Mouse (Mus musculus) ES-Bruce4 (cell line): ENCODE results near the gene Aifm3.

Experiments used
- CTCF ChIP-seq: IDR thresholded peaks from one replicate; pipeline ENCODE4 v1.8.1; 2011; ENCODE audit warnings: low read depth, low read length
- EP300 ChIP-seq: IDR thresholded peaks from 2 replicates; pipeline ENCODE4 v1.6.1; 2011; ENCODE audit warnings: low read depth, low read length; ENCODE audit not compliant: insufficient read depth
- POLR2A ChIP-seq: IDR thresholded peaks from one replicate; pipeline ENCODE4 v1.8.1; 2011; ENCODE audit warnings: low read length; ENCODE audit not compliant: insufficient read depth

DNA sequence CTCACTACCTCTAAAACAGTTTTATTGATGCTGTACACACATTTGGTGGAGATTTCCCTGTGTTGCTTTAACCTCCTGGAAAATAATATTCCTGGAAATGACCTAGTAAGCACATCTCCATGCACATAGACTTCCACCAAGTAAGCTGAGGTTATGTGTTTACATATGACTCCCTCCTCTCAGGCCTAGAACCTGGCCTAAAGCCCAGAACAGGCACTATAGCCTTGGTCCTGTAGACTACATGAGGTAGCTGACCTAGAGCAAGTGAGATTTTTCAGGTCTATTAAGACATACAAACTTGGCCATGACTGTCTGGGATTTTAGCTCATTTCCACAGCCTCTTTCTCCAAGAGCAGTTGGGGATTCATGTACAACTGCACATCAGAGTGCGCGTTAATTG lies 20.7 kb downstream of the Aifm3 start:
- no peak for TF ChIP-seq CTCF
- no peak for TF ChIP-seq POLR2A
- no peak for TF ChIP-seq EP300
